Mouse (Mus musculus) hematopoietic stem cell, adult 5-6 weeks (primary cell): Measurements from ENCODE around the gene Sh3pxd2a. TPM values are rescaled to one million over a fixed set of nuclear protein-coding genes. Genes with fewer than 3 reads are reported as not detected.

ENCODE experiments used
- ATAC-seq, 2 experiments: fragments of 125-278 bp in 1 of 2; replicated peaks in 1 of 2; 2 replicates each; pipeline ENCODE4 v1.8.0; 2016 to 2017; ENCODE audit warnings: inconsistent platforms in 2 of 2, mild to moderate bottlenecking in 2 of 2, moderate number of reproducible peaks in 2 of 2, low read depth in 1 of 2, moderate TSS enrichment in 1 of 2; ENCODE audit not compliant: low FRiP score in 2 of 2, poor library complexity in 2 of 2, severe bottlenecking in 2 of 2, insufficient read depth in 1 of 2, low TSS enrichment in 1 of 2
- total RNA-seq: library from RNA; stranded (forward); fragments of 172-1452, 232-1000 nt; gene quantifications from 2 replicates; pipeline ENCODE4 v1.2.3, GENCODE M21; 2017

Gene Sh3pxd2a
- total RNA-seq, 1 experiment from 2014 or later: 4.2 TPM

DNA sequence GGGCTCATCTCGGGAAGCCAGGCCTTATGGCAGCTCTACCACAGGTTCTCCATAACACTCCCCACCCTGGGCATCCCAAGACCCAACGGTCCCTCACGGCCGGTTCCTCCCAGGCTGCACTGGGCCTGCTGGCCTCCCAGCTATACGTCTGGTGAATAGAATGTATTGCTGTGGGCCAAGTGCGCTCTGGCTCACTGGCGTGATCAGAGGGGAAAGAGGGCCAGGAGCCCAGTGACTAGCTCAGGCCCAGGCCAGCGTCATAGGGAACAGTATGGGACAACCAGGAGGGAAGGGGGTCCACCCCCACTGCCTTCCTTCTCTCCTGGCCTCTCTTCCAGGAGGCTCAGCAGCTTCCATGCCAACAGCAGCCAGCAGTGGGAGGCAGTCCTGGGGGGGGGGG lies 145.1 kb downstream of the Sh3pxd2a start:
- no peak for ATAC-seq

DNA sequence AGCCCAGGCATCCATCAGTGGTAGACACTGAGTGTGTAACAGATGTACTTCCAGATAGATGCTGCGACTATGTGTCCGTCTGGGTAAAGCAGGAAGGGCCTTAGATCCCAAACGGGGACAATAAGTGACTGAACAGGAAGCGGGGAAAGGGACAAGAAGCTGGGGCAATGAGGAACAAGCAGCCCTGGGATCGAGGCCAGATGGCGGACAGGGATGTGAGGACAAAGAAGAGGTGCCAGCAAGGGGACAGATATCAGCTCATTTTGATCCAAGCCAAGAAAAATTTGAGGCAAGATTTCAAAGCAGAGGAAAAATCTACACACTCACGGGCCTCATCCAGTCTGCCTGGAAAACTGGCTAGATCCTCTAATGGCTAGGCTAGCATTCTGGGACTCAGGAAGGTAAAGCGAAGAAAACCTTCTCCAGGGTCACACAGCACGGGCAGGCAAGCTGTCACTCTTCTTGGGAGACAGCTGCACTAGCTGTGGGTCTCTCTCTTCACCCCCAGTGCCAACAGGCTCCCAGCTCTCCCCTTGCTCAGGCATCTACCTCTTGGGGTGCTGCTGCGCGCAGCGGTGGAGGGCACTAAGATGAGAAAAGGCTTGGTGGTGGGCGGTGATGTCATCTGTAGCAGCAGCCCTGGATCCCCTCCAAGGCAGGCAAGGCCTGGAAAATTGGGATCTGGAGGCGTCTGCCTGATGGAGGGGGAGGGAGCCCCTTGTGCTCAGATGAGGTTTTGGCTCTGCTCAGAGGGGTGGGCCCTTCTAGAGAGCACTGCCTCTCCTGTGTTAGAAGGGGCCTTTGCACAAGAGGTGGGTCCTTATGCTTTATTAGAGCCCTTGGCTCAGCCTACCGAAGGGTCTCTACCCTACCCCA lies 146.9 kb downstream of the Sh3pxd2a start:
- no peak for ATAC-seq

DNA sequence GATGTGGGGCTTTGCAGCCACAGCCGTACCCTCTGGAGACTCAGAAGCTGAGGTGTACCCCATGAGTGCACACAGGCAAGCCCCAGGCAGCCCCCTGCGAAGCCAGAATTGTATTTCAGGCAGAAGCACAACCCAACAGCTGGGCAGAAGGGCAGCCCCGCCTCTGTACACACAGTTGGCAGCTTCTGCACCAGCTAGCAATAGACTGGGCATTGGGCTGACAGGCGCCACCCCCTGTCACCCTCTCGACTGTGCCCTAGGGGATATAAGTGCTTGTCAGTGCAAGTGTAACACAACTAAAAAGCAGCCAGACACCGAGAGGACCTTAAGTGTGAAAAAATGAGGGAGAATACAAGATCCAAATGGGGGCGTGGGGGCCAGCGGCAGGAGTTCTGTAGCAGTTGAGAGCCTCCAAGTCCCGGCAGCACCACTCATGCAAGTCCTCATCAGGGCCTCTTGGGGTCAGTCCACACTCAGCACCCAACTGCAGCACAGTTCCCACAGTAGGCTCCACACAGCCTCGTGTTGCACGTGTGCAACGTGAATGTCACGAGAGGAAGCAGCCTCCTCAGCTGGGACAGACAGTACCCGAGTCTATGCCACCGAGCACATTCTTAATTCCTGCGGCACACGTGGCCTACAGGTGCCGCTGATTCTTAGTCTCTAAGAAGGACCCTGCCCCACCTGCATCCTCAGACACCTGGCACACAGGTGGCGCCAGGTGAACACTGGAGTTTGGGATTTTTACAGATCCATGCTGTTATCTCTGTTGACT lies 147.7 kb downstream of the Sh3pxd2a start:
- no peak for ATAC-seq

DNA sequence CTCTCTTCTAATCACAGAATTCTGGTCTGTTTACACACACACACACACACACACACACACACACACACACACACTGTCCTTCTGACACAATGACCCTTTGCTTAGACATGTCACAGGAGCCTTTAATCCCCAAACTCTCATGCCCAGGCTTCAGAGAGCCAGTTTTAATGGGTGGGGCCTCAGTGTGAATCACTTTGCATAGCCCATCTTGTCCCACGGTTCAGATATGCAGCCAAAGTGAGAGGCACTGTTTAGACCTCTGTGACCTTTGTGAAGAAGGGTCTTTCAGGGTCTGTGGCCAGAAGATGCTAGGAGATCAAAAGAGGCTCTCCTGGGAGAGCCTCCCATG lies 148.3 kb downstream of the Sh3pxd2a start:
- no peak for ATAC-seq

DNA sequence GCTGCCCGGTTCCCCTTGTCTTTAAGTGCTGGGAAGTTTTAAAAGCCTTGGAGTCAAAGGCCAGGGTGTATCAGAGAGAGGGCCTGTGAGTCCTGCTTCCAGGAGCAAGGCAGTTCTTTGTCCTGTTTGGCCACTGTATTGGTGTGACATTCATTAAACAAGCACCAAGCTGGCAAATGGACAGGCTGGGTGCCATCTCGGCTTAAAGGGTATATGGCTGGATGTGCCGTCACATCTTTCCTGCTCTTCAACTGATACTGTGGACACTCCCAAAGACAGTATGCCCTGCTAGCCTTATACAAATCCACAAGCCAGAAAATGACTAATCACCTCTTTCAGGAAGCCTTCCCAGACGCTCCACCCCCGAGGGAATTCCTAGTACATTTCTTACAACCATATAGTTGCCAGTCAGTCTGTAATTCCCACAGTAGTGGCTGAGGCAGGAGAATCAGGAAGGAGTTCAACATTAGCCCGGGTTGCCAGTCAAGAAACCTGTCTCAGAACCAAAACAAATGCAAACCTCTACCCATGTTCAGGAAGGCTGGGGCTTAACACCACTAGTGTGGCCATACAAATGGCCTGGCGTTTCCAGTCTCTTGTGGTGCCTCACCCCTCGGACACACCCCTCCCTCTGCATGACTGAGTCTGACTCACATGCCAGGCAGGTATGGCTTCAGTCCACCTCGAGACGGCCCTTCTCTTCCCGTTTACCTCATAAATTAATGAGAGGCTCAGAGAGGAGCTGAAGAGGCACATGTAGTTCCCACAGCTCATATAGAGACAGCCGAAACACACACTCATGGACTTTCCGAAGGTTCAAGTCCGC lies 148.9 kb downstream of the Sh3pxd2a start:
- ATAC-seq: no peak

DNA sequence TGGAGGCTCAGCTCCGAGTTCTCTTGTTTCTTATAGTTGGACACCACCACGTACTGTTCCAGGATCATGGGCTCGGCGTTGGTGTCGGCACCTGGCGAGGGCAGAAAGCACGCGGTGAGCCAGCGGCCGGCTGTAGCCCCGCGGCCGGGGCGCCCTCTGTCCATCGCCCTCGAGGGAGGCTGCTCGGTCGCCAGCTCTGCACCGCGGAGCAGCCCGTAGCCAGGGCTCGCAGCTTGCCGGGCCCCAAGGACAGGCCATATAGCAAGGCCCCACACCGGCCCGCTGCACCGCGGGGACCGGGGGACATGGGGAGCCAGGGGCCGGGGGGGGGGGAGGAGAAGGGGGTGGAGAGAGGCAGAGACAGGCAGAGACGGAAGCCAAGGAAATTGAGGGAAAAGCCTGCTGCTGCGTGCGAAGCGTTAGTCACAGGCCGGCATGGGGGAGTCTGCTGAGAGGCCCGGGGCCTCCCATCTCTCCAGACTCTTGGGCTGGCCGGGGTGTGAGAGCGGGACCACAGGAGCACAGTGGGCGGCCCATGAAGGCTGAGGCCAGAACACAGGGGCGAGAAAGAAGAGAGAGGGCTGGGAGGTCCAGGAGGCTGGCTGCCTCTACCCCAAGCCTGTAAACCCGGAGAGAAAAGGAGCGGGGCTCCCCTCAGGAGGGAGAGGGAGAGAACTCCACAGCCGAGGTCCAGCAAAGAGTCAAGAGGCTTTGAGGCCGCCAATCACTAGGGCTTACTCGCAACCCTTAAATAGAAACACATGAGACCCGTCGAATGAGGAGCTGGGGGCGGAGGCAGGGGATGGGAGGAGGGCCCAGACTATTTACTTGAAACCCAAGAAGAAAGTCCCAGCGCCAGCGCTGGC lies 149.9 kb downstream of the Sh3pxd2a start:
- ATAC-seq: peak; percentile 55 to 61

DNA sequence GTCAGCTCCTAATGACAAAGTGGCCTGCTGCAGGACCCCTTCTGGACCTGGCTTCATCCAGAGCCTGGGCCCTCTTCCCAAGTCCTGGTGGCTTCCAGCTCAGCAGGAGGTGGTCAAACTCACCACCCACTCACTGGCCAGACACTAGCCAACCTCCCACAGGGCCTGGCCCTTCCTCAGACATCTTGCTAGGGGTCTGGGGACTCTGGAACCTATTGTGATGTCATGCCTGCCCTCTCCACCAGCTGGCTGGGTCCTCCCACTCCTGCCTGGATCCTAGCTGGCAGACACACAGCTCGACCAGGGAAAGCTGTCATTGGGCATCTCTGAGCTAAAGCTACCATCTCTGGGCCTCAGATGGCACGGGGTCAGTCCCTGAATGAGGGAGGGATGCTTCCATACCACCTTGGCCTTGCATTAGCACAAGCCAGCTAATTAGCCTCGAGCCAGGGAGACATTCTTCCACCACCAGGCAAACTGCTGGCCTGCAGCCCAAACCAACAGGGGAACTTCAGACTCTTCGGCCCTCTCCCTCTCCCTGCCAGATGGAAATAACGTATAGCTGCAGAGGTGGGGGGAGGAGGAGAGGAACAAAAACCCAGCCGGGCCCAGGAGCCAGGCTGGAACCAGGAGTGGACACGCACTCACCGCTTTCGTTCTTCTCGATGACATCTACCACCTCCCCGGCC lies 150.7 kb downstream of the Sh3pxd2a start:
- ATAC-seq: peak; percentile 35 to 59

DNA sequence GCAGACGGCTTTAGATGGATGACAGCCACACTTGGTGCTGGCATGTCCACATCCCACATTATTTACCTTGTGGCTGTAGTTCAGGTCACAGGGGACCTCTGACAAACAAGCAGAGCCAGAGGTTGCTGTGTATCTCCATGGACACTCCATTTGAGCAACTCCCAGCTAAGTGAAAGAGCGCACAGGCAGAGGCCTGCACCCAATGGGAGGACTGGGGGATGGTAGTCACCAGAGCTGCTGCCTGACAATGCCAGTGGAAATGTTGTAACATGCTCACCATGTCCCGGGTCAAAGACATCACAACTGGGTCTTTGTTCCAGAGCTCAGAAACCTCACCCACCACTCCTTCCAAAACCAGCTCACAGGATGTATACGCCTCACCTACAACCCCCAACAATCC lies 153.0 kb downstream of the Sh3pxd2a start:
- no peak for ATAC-seq

DNA sequence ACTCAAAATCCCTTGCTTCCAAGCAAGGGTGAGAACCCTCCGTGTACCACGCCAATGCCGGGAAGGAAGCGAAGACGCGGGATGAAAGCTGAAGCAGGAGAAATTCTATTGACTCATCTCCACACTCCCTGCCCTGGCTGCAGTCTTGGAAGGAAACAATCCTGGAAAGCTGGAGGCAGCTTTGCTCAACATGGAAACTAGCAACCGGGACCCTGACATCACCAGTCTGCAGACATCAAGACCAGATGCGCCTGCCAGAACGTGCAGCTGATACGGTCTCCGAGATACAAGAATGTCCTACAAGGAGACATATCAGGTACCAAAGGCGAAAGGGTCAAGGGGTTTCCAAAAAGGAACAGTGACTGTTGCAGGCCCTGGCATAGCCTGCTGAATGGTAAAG lies 154.4 kb downstream of the Sh3pxd2a start:
- ATAC-seq: no peak

DNA sequence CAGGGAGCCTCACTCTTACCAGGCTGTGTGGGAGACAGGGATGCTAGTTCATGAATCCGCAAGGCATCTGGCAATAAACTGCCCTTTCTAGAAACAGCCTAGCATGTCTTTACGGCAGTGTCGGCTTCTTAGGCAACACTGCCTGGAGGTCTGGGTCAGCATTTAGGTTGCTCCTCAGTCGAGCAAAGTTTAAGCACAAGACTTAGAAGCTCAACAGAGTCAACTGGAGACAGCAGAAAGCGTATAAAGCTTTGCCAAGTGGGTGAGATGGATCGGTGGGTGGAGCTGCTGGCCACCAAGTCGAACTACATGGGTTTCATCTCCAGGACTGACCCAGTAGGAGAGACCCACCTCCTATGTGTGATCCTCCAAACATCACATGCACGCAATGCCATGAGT lies 157.3 kb downstream of the Sh3pxd2a start:
- no peak for ATAC-seq

DNA sequence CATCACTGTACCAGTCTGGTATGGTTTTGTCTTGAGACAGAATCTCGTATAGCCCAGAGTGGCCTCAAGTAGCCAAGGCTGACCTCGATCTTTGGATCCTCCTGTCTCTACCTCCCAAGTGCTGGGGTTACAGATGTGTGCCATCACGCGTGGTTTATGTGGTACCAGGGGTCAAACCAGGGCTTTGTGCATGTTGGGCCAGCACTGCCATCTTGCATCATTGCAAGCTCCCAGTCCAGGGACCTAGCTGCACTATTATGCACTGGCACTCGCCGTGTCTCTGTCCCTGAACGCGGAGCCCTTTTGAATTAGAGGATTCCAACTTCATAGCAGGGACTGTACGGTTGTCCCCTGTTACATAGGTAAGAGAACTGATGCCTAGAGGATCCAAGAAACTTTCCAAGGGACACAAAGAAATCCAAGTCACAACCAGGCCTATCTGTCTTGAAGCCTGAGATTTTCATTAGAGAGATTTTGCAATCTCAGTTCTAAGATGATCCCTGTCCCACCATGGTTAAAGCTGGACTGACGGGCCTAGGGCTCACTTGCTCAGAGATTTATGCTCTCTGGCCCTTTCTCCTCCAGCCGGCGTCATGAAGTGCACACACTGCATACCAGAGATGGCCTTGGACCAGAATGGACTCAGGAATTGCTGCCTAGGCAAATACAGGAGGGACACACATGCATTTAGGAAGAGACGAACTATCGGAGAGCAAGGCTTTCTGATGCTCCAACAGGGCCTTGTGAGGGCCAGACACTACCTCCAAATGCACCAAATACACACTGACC lies 157.9 kb downstream of the Sh3pxd2a start:
- no peak for ATAC-seq

DNA sequence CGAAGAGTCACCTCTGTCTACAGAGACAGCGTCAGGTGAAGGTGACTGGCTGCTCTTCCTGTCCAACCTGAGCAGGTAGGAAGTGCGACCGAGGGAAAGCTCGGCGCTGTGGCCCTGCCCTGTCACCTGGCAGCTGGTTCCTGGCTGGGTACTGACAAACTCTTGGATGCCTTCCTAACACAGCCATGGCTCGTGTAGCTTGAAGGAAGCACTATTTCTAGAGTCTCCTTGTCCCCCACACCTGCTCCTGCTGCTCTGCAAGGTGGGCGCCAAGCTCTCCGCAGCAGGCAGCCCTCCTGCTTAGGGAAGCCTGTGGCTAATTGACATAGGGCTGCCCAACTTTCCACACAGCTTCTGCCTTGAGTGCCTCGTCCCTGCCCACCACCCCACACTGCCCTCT lies 158.8 kb downstream of the Sh3pxd2a start:
- ATAC-seq: no peak

DNA sequence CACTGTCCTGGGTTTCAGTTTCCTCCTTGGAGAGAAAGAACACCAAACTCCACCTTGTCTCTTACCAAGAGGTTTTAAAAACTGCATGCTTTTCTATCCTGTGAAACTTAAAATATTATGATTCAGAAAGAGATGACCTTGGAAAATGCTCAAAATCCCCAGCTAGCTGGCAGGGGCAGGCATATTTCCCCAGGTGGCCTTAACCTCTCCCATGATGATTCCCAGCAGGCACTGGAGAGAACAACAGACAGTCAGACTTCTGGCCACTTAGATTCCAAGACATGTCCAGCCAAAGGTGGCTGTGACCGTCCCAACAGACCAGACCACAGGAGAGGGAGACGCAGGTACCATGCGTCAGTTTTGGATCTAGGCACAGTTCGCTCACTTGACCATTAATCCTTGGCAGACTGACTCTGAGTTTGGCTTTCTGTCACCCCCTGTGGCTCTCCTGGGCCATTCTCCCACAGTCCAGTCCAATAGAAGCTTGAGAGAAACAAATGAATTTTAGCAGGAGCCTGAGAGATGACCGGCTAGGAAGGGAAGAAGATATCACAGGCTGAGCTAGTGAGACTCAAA lies 159.9 kb downstream of the Sh3pxd2a start:
- ATAC-seq: no peak

DNA sequence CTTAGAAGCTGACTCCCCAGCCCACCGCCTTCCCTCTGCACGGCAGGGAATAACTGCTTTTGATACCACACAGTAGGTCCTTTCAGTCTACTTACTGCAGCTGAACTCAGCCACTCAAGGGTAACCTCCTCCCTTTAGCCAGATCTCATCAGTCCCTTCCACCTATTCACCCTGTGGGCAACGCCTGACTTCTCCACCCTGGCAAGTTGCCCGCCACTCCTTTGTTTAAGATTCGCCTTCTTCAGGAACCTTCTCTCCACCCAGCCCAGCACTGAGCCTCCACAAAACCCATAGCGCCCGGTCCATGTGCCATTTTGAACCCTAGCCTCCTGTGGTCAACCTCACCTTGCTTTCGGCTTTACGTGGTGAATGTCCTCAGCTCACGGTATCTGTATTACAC lies 161.1 kb downstream of the Sh3pxd2a start:
- no peak for ATAC-seq

DNA sequence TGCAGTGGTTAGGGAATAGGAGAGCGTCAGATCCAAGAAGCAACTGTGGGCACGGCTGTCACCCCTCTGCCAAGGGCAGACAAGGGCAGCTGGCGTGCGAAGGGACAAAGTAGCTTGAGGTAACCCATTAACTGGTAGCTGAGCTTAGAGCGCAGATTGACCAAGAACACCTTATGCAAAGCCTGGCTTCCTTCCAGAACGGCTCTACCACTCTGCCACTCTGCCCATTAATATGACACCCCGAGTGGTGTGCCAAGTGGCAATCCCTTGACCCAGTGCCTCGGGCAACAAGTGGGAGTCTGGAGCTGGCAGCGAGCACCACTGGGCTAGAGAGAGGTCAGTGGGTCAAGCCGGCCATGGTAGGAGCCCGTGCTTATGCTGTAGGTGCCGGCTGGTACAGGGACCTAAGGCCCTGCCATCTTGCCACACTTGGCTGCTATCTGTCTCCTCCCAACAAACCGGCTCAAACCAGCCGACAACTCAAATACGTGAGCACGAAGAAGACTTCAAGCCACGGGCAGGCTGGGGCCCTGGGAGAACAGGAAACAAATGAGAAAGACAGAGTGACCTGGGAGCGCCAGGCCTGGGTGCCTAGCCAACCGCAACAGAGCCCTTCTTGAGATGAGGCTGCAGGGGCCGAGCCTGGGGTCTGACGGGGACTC lies 161.9 kb downstream of the Sh3pxd2a start:
- no peak for ATAC-seq
